Mouse (Mus musculus): Measurements from ENCODE around the gene Prrx2. TPM values are rescaled to one million over a fixed set of nuclear protein-coding genes. Genes with fewer than 3 reads are reported as not detected.
"Not testable (repeated sequence)": the region's sequence is repeated elsewhere in the genome, so short reads cannot be mapped to it uniquely, and the experiment has no call there.

Prrx2 gene
- polyA plus RNA-seq, 1 experiment from 2014 or later: 88.8 TPM

- no peaks in the 10 kb centered on the region for H3K36me3 ChIP-seq
- H3K4me2 ChIP-seq (replicated peaks): no peak overlapping the region
- ATAC-seq (ENCODE audit: insufficient number of reproducible peaks, low FRiP score, low TSS enrichment, low read depth): no peak
- 24% methylated on average over 3 of the region's 3 CpGs for WGBS
- no peak overlapping the region for H3K9ac ChIP-seq
- no peaks in the 10 kb centered on the region for H3K27me3 ChIP-seq
- peaks cover 31% of the 10 kb centered on the region for H3K4me1 ChIP-seq
- H3K27ac ChIP-seq (replicated peaks): no peak overlapping the region
- no peaks in the 10 kb centered on the region for H3K9me3 ChIP-seq (replicated peaks)
- no peak overlapping the region for H3K4me3 ChIP-seq (replicated peaks)
Observed at GRCm38 (mm10) chr2:30914836-30915235, 80.1 kb downstream of the Prrx2 start.

GRCm38 (mm10) chr2:30915376-30915775 lies 80.6 kb downstream of the Prrx2 start:
- H3K27ac ChIP-seq (replicated peaks): no peak overlapping the region
- 77% methylated on average over 5 of the region's 5 CpGs for WGBS
- H3K4me1 ChIP-seq: peaks cover 34% of the 10 kb centered on the region

GRCm38 (mm10) chr2:30915933-30916332 lies 81.2 kb downstream of the Prrx2 start:
- peaks cover 34% of the 10 kb centered on the region for H3K4me1 ChIP-seq
- WGBS: 74% methylated on average over 6 of the region's 6 CpGs
- not testable (repeated sequence) for H3K4me2 ChIP-seq (replicated peaks); ATAC-seq (ENCODE audit: insufficient number of reproducible peaks, low FRiP score, low TSS enrichment, low read depth); H3K9ac ChIP-seq; H3K36me3 ChIP-seq; H3K4me3 ChIP-seq (replicated peaks); H3K27me3 ChIP-seq; H3K9me3 ChIP-seq (replicated peaks); H3K27ac ChIP-seq (replicated peaks)

More at GRCm38 (mm10) chr2:30915376-30915775, 80.6 kb downstream of the Prrx2 start:
- Histone ChIP-seq H3K9ac (no peak overlapping the region), H3K4me2 (replicated peaks) (no peak overlapping the region), H3K9me3 (replicated peaks) (no peaks in the 10 kb centered on the region), H3K36me3 (no peaks in the 10 kb centered on the region), H3K4me3 (replicated peaks) (no peak overlapping the region), H3K27me3 (no peaks in the 10 kb centered on the region)
- ATAC-seq (ENCODE audit: insufficient number of reproducible peaks, low FRiP score, low TSS enrichment, low read depth): no peak

- Histone ChIP-seq H3K4me2 (replicated peaks) (no peak overlapping the region), H3K4me1 (peaks cover 26% of the 10 kb centered on the region), H3K27me3 (no peaks in the 10 kb centered on the region), H3K9ac (no peak overlapping the region), H3K27ac (replicated peaks) (no peak overlapping the region), H3K4me3 (replicated peaks) (no peak overlapping the region), H3K36me3 (no peaks in the 10 kb centered on the region), H3K9me3 (replicated peaks) (no peaks in the 10 kb centered on the region)
- no peak for ATAC-seq (ENCODE audit: insufficient number of reproducible peaks, low FRiP score, low TSS enrichment, low read depth)
- WGBS: 85% methylated on average over 7 of the region's 7 CpGs
Observed at GRCm38 (mm10) chr2:30917649-30918048, 82.9 kb downstream of the Prrx2 start.

- WGBS: 66% methylated on average over 6 of the region's 6 CpGs
- no peaks in the 10 kb centered on the region for H3K36me3 ChIP-seq
- no peak overlapping the region for H3K4me2 ChIP-seq (replicated peaks)
Observed at GRCm38 (mm10) chr2:30918126-30918525, 83.4 kb downstream of the Prrx2 start.

GRCm38 (mm10) chr2:30918780-30919329 lies 84.1 kb downstream of the Prrx2 start:
- H3K36me3 ChIP-seq: no peaks in the 10 kb centered on the region
- no peak overlapping the region for H3K4me3 ChIP-seq (replicated peaks)
- H3K4me1 ChIP-seq: peaks cover 24% of the 10 kb centered on the region
- H3K9ac ChIP-seq: no peak overlapping the region
- WGBS: 27% methylated on average over 8 of the region's 8 CpGs
- ATAC-seq (ENCODE audit: insufficient number of reproducible peaks, low FRiP score, low TSS enrichment, low read depth): no peak
- no peaks in the 10 kb centered on the region for H3K27me3 ChIP-seq
- H3K27ac ChIP-seq (replicated peaks): peak overlapping the region; percentile 63
- 0 out of 2 replicates have a peak overlapping the region, but pooled peaks have one; percentile 4 for H3K4me2 ChIP-seq (replicated peaks)
- no peaks in the 10 kb centered on the region for H3K9me3 ChIP-seq (replicated peaks)

More at GRCm38 (mm10) chr2:30918126-30918525, 83.4 kb downstream of the Prrx2 start:
- Histone ChIP-seq H3K27me3 (no peaks in the 10 kb centered on the region), H3K9ac (no peak overlapping the region), H3K4me3 (replicated peaks) (no peak overlapping the region), H3K9me3 (replicated peaks) (no peaks in the 10 kb centered on the region), H3K27ac (replicated peaks) (no peak overlapping the region), H3K4me1 (peaks cover 24% of the 10 kb centered on the region)
- ATAC-seq (ENCODE audit: insufficient number of reproducible peaks, low FRiP score, low TSS enrichment, low read depth): no peak

- Histone ChIP-seq H3K9me3 (replicated peaks) (no peaks in the 10 kb centered on the region), H3K27me3 (no peaks in the 10 kb centered on the region), H3K36me3 (no peaks in the 10 kb centered on the region), H3K9ac (no peak overlapping the region), H3K4me1 (peaks cover 24% of the 10 kb centered on the region), H3K4me3 (replicated peaks) (no peak overlapping the region), H3K27ac (replicated peaks) (0 out of 2 replicates have a peak overlapping the region, but pooled peaks have one; percentile 34), H3K4me2 (replicated peaks) (no peak overlapping the region)
- 52% methylated on average over 7 of the region's 7 CpGs for WGBS
- no peak for ATAC-seq (ENCODE audit: insufficient number of reproducible peaks, low FRiP score, low TSS enrichment, low read depth)
Observed at GRCm38 (mm10) chr2:30920216-30920615, 85.4 kb downstream of the Prrx2 start.

- Histone ChIP-seq H3K9ac (no peak overlapping the region), H3K27me3 (no peaks in the 10 kb centered on the region), H3K4me2 (replicated peaks) (no peak overlapping the region), H3K27ac (replicated peaks) (no peak overlapping the region), H3K9me3 (replicated peaks) (no peaks in the 10 kb centered on the region), H3K36me3 (no peaks in the 10 kb centered on the region), H3K4me1 (peaks cover 27% of the 10 kb centered on the region), H3K4me3 (replicated peaks) (no peak overlapping the region)
- WGBS: 51% methylated on average over 3 of the region's 3 CpGs
- ATAC-seq (ENCODE audit: insufficient number of reproducible peaks, low FRiP score, low TSS enrichment, low read depth): no peak
Observed at GRCm38 (mm10) chr2:30923099-30923498, 88.3 kb downstream of the Prrx2 start.

GRCm38 (mm10) chr2:30925181-30925580 lies 90.4 kb downstream of the Prrx2 start:
- H3K27me3 ChIP-seq: no peaks in the 10 kb centered on the region
- H3K4me1 ChIP-seq: peaks cover 28% of the 10 kb centered on the region
- no peaks in the 10 kb centered on the region for H3K36me3 ChIP-seq
- no peak for ATAC-seq (ENCODE audit: insufficient number of reproducible peaks, low FRiP score, low TSS enrichment, low read depth)
- H3K27ac ChIP-seq (replicated peaks): no peak overlapping the region
- no peak overlapping the region for H3K4me3 ChIP-seq (replicated peaks)
- H3K4me2 ChIP-seq (replicated peaks): no peak overlapping the region
- no peaks in the 10 kb centered on the region for H3K9me3 ChIP-seq (replicated peaks)
- WGBS: 77% methylated on average over 4 of the region's 4 CpGs
- H3K9ac ChIP-seq: no peak overlapping the region

- no peak overlapping the region for H3K9ac ChIP-seq
- no peaks in the 10 kb centered on the region for H3K36me3 ChIP-seq
- H3K4me2 ChIP-seq (replicated peaks): no peak overlapping the region
- no peak for ATAC-seq (ENCODE audit: insufficient number of reproducible peaks, low FRiP score, low TSS enrichment, low read depth)
- no peak overlapping the region for H3K27ac ChIP-seq (replicated peaks)
- 72% methylated on average over 4 of the region's 4 CpGs for WGBS
- H3K9me3 ChIP-seq (replicated peaks): no peaks in the 10 kb centered on the region
- no peaks in the 10 kb centered on the region for H3K27me3 ChIP-seq
- no peak overlapping the region for H3K4me3 ChIP-seq (replicated peaks)
- peaks cover 28% of the 10 kb centered on the region for H3K4me1 ChIP-seq
Observed at GRCm38 (mm10) chr2:30926381-30926780, 91.6 kb downstream of the Prrx2 start.

- Histone ChIP-seq H3K27ac (replicated peaks) (peak overlapping the region; percentile 12; the same call in 1 of the 2 replicates), H3K4me1 (peaks cover 28% of the 10 kb centered on the region), H3K36me3 (no peaks in the 10 kb centered on the region), H3K9ac (no peak overlapping the region; the same call in 1 of the 2 replicates), H3K9me3 (replicated peaks) (no peaks in the 10 kb centered on the region), H3K27me3 (no peaks in the 10 kb centered on the region), H3K4me2 (replicated peaks) (no peak overlapping the region), H3K4me3 (replicated peaks) (no peak overlapping the region)
- no peak for ATAC-seq (ENCODE audit: insufficient number of reproducible peaks, low FRiP score, low TSS enrichment, low read depth)
- WGBS: 50% methylated on average over 9 of the region's 9 CpGs
Observed at GRCm38 (mm10) chr2:30927151-30927781, 92.5 kb downstream of the Prrx2 start.
